Mouse (Mus musculus): Measurements from ENCODE around the gene C2cd3. TPM values are rescaled to one million over a fixed set of nuclear protein-coding genes. Genes with fewer than 3 reads are reported as not detected.
"Not testable (repeated sequence)": the region's sequence is repeated elsewhere in the genome, so short reads cannot be mapped to it uniquely, and the experiment has no call there.

Gene C2cd3
- total RNA-seq, 2 experiments from 2014 or later, result 21.0 to 51.1 TPM

GRCm38 (mm10) chr7:100468761-100469160, 96.7 kb downstream of the C2cd3 start:
- no peak for ATAC-seq (ENCODE audit: poor library complexity, severe bottlenecking)

GRCm38 (mm10) chr7:100469502-100469901, 97.5 kb downstream of the C2cd3 start:
- ATAC-seq (ENCODE audit: poor library complexity, severe bottlenecking), result no peak

GRCm38 (mm10) chr7:100470796-100471406, 98.9 kb downstream of the C2cd3 start:
- no peak for ATAC-seq (ENCODE audit: poor library complexity, severe bottlenecking)

GRCm38 (mm10) chr7:100471407-100471797, 99.4 kb downstream of the C2cd3 start:
- ATAC-seq (ENCODE audit: poor library complexity, severe bottlenecking), result no peak

GRCm38 (mm10) chr7:100472777-100473176, 100.7 kb downstream of the C2cd3 start, which contains the start of gene Ucp3:
Ucp3 (plus strand) TSS chr7:100472990.
- no peak for ATAC-seq (ENCODE audit: poor library complexity, severe bottlenecking)

GRCm38 (mm10) chr7:100473846-100474454, 101.9 kb downstream of the C2cd3 start:
- ATAC-seq (ENCODE audit: poor library complexity, severe bottlenecking), result no peak

- ATAC-seq (ENCODE audit: poor library complexity, severe bottlenecking), result no peak
Measured at GRCm38 (mm10) chr7:100474680-100475079, 102.6 kb downstream of the C2cd3 start.

- no peak for ATAC-seq (ENCODE audit: poor library complexity, severe bottlenecking)
Measured at GRCm38 (mm10) chr7:100479100-100479822, 107.2 kb downstream of the C2cd3 start.

GRCm38 (mm10) chr7:100479823-100480164, 107.8 kb downstream of the C2cd3 start:
- no peak for ATAC-seq (ENCODE audit: poor library complexity, severe bottlenecking)

- no peak for ATAC-seq (ENCODE audit: poor library complexity, severe bottlenecking)
Measured at GRCm38 (mm10) chr7:100480175-100480574, 108.1 kb downstream of the C2cd3 start.

- not testable (repeated sequence) for ATAC-seq (ENCODE audit: poor library complexity, severe bottlenecking)
Measured at GRCm38 (mm10) chr7:100482046-100482445, 110.0 kb downstream of the C2cd3 start.

GRCm38 (mm10) chr7:100484493-100484892, 112.5 kb downstream of the C2cd3 start:
- ATAC-seq (ENCODE audit: poor library complexity, severe bottlenecking), result peak; percentile 95

- no peak; the same call in 1 of the 2 replicates for ATAC-seq (ENCODE audit: poor library complexity, severe bottlenecking)
Measured at GRCm38 (mm10) chr7:100487301-100487700, 115.3 kb downstream of the C2cd3 start.

- ATAC-seq (ENCODE audit: poor library complexity, severe bottlenecking), result no peak
Measured at GRCm38 (mm10) chr7:100488474-100489048, 116.5 kb downstream of the C2cd3 start.

GRCm38 (mm10) chr7:100492391-100493116, 120.5 kb downstream of the C2cd3 start:
- ATAC-seq (ENCODE audit: poor library complexity, severe bottlenecking), result peak; percentile 33

GRCm38 (mm10) chr7:100493117-100493483, 121.1 kb downstream of the C2cd3 start, which contains the start of gene Ucp2:
Ucp2 (plus strand) TSS chr7:100493337.
- peak; percentile 77 for ATAC-seq (ENCODE audit: poor library complexity, severe bottlenecking)

- ATAC-seq (ENCODE audit: poor library complexity, severe bottlenecking), result peak; percentile 13
Measured at GRCm38 (mm10) chr7:100493484-100494414, 121.7 kb downstream of the C2cd3 start.

- no peak for ATAC-seq (ENCODE audit: poor library complexity, severe bottlenecking)
Measured at GRCm38 (mm10) chr7:100494415-100494831, 122.4 kb downstream of the C2cd3 start.

- ATAC-seq (ENCODE audit: poor library complexity, severe bottlenecking), result no peak
Measured at GRCm38 (mm10) chr7:100495042-100495441, 123.0 kb downstream of the C2cd3 start.
